Mouse (Mus musculus) liver, adult (tissue): Measurements from ENCODE around the gene Atp5h.

Experiments used
- GATA4 ChIP-seq: IDR thresholded peaks from 2 replicates; pipeline ENCODE4 v1.6.1; 2014; ENCODE audit warnings: mild to moderate bottlenecking, low read length; ENCODE audit not compliant: insufficient replicate concordance

Atp5h gene

DNA sequence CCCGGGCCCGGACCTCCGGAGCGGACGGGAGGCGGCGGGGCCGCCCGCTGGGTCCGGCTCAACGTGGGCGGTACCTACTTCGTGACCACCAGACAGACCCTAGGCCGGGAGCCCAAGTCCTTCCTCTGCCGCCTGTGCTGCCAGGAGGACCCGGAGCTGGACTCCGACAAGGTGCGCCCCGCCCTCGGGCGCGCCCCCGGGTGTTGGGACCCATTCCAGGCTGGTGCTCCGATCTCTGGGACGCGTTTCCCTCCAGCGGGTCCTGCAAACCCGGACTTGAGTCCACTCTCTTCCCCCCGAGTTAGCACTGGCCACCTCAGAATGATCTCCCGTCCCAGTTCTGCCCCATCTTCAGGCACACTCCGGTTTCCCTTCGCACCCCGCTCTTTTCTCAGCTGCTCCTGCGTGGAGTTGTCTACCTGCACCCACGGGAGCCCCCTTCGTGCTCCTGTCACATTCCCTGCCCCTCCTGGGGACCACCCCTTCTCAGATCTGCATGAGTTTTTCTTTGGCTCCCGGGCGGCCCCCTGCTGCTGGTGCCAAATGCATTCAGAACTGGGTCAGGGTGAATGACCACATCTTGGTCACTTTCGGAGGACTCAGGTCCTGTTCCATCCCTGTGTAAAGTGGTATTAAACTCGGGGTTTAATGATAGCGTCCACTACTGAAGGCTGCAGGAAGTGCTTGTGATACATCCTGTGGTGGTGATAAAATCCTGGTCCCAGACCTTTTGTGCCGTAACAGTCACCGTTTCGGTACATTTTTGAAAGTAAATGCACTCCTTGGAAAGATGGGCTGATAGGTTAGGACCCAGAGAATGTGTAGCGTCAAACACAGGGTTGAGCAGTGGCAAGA lies 801 bp upstream of the Atp5h start:
- no peak for TF ChIP-seq GATA4

DNA sequence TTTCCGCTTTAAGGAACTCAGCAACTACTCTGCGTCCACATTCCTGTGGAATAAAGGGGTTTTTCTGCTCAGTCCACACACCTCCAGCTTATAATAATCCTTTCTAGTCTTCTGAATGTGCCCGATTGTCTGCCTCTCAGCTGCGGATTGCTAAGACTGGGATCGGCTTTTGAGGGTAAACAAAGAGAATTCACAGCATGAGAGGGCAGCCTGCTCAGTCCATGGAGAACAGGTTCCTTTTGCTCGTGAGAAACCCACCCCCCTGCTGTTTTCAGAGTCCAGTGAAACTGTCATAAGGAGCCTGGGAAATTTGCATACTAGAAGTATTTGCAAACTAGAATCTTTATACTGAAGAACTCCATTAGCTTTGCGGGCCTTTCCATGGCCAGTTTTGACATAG lies 10.2 kb downstream of the Atp5h start:
- TF ChIP-seq GATA4 = no peak

DNA sequence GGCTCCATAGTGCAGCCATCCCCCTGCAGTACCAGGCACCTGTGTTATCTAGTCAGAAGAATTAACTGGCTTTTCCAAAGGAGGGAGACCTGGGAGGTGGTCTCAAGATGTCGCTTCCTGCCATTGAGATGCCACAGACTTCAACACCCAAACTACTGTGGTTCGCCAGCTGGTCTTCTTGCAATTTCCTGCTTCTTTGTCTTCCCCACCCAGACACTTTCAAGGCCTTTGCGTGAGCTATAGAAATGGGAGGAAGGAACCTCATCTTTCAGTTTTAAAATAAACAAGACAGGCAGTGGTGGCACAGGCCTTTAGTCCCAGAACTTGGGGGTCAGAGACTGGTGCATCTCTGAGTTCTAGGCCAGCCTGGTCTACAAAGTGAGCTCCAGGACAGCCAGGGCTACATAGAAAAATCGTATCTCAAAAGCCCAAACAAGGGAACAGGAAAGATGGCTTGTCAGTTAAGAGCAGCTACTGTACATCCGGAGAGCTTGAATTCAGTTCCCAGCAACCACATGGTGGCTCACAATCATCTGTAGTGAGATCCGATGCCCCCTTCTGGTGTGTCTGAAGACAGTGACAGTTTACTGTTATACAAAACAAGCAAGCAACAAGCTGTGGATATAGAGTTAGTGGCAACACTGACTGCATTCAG lies 11.4 kb downstream of the Atp5h start:
- no peak for TF ChIP-seq GATA4

DNA sequence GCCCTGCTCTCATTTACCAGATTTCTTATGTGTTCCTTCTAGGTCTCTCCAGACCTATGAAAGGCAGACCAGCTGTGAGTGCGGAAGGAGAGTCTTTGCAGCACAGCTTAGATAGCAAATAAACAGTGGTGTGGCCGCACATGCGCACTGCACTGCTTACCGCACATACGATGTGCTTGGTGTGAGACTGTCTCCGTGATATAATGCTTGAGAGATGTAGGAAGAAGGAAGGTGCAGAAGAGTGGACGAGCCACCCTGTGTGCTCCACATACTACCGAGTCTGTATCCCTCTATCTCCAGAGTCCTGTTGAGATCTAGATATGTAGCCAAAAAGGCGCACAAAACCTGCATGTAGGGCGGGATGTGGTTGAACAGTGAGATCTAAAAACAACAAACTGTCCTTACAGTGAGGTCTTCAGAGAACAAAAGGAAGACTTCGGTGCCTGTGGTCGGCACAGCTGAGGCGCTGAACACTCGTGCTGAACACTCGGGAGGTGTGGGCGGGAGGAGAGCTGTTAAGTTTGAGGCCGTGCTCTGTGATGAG lies 12.8 kb downstream of the Atp5h start:
- TF ChIP-seq GATA4 = no peak

DNA sequence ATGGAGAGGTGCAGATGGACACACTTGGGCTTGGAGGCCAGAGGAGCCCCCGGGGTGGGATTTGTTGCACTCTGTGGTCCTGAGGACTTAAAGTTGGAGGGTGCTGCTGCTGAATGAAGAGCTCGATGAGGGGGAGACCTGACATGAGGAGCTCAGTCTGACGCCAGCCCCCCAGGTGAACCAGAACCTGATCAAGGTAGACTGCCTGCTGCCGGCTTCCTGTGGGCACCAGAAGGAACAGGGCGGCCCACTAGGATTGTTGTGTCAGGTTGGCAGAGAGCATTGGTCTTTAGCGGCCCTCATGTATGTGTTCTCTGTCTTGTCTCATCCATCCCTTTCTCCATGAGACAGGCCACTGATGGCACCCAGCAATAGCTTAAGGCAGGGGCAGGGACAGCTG lies 14.0 kb downstream of the Atp5h start:
- no peak for TF ChIP-seq GATA4

DNA sequence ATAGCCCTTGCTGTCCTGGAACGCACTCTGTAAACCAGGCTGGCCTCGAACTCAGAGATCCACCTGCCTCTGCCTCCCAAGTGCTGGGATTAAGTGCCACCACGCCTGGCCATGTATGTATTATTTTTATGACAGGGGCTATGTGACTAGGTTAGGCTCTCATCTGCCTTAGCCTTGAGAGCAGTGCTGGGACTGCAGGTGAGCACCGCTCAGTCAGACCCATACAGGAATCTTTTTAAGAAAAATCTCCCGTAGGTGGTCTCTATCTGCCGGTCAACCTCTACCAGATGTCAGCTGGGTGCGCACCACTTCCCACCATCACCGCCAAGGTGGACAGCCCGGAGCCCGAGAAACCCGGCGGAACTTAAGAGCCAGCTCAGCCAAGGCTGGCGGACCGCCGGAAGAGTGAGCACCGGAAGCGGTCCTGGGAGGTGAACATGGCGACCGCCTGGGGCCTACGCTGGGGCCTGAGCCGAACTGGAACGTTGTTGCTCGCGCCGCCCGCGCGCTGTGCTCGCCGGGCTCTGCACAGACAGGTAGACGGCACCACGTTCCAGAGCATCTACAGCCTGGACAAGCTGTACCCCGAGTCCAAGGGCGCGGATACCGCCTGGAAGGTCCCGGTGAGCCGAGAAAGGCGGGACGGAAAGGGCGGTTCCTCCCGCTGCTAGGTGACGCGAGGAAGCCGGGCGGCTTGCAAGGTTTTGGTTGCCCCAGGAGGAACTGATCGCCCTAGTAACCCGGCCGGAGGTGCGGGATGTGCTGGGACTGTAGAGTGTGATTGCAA lies 16.2 kb downstream of the Atp5h start, which contains the start of gene Mrpl58:
TSS of gene Mrpl58 (plus strand) at position 415 of the 787 bp plus-strand sequence.
- TF ChIP-seq GATA4 = 0 out of 2 replicates have a peak, but pooled peaks have one; percentile 28

DNA sequence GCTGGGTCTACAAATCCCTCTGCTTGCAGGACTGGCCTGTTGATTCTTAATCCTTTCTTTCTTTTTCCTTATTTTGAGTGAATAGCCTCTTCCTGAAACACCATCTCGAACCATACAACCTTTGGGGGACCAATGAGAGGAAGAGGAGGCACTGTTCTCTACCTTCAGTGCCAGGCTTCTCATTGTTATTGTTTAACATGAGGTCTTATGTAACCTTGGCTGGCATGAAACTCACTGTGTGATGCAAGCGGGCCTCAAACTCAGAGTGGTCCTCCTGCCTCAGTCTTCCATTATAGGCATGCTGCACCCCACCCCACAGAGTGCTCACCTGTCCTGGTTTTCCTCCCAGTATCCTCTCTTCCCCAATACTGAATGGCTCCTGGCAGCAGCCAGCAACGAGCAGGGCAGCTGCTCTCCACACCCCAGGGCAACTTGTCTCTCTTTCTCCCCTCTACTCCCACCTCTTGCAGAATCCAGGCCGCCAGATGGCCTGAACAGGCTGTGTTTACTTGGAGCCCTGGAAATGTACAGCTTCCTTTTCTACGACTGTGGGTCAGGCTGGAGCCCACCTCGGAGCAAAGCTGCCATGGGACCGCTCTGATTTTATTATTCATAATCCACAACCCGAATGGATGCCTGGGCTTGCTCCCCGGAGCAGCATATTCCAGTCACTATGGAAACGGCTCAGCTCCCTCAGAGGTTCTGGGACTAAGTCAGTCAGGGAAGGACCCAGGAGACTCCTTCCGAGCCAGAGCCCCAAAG lies 19.0 kb downstream of the Atp5h start:
- TF ChIP-seq GATA4 = no peak

DNA sequence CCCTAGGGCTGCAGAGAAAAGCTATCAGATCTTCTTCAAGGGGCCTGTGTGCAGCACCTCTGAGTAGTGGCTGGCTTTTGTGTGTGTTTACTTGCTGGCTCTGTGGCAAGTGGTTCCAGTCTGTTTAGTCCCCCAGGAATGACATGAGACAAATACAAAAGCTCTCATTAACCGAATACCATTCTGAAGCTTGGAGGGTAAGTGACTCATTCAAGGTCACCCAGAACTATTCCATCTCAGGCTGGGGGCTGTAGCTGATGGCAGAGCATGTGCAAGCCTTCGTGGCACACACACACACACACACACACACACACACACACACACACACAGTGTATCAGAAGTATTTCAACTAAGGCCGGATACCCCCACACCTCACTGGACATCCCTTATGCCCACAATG lies 19.6 kb downstream of the Atp5h start:
- TF ChIP-seq GATA4 = no peak

DNA sequence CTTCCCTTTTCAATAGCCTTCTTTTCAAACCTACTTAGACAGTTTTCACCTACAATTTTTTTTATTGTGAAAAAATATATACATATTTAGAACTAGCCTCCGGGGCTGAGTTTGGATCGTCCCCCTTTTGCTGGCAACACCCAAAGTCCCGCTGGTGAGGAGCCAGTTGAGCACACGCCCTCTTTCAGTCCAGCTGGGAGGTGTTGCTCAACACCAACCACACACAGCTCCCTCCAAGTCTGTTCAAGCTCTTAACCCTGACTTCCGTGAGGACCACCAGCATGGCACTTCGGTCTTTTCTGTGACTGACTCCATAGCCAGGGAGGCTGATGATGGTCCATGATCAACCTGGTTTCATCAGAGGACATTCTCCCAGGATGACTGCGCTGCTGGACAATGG lies 21.7 kb downstream of the Atp5h start:
- TF ChIP-seq GATA4 = no peak

DNA sequence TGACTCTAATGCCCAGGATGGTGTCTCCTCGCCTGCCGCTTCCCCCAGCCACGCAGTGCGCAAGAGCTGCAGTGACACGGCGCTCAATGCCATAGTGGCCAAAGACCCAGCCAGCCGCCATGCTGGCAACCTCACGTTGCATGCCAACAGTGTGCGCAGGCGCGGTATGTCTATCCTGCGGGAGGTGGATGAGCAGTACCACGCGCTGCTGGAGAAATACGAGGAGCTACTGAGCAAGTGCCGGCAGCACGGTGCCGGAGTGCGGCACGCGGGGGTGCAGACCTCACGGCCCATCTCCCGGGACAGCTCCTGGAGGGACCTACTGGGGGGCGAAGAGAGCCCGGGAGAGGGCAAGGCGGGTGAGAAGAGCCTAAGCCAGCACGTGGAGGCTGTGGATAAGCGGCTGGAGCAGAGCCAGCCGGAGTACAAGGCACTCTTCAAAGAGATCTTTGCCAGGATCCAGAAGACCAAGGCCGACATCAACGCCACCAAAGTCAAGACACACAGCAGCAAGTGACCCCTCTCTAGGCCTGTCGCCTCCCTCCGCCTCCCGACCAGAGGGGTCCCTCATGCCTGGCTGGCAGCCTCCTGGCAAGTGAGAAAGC lies 25.9 kb downstream of the Atp5h start:
- no peak for TF ChIP-seq GATA4

DNA sequence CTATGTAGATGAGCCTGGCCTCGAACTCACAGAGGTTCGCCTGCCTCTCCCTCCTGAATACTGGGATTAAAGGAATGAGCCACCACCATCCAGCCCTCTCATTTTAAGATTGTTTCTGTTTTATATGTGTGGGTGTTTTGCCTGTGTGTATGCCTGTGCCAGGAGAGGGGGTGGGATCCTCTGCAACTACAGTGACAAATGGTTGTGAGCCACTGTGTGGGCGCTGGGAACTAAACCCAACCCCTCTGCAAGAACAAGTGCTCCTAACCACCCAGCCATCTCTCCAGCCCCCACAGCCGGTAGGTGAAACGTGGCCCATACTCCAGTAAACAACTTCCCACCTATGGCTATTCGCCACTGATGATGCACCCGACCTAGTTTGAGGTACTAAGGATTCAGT lies 28.4 kb downstream of the Atp5h start:
- no peak for TF ChIP-seq GATA4

DNA sequence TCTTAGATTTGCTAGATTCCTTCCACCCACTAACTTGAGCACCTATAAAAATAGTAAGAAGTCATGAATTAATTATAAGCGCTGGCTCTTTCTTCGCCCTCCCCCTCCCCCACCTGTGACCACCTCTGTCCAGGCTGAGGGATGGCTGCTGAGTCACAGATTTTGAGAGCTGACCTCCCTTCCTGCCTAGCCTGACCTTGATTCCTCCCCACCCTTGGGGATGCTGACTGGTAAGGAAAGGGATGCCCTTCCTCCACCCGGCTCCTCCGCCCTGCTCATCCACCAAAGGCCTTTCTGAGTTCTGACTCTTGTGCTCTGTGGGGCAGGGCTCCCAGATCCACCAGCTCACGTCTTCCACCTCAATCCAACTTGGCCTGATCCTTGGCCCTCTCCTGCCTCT lies 35.2 kb downstream of the Atp5h start:
- no peak for TF ChIP-seq GATA4

DNA sequence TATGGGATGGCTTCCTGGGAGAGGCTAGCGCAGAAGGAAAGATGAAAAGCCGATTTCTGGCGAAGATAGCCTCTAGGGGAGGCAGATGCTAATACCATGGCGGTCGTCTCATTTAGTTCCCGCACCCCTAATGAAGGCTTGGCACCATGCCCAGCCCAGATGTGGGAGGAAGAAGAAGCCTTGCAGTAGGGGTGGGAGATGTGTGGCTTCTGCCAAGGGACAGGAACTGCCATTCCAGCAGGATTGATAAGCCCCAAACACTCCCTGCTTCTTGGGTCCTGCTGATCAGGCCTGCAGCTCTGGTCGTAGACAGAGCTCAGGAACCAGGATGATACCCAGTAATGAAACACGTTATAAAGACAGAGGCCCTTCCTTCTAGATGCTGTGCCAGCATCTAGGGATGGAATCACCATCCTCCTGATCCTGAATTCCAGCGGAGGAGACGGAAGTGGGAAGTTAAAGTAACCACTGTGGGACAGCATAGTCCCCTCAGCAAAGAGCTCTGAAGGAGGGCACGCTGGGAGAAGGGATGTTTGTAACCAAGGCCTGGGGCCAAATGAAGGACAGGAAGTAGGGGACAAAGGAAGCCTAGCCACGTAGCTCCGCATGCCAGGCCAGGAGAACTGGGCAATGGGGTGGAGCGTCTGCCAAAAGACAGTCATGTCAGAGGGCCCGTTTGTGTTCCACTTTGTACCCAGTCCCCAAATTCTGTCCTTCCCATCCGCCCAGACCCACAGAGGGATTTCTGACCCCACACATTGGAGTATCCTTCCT lies 35.9 kb downstream of the Atp5h start:
- TF ChIP-seq GATA4 = no peak

DNA sequence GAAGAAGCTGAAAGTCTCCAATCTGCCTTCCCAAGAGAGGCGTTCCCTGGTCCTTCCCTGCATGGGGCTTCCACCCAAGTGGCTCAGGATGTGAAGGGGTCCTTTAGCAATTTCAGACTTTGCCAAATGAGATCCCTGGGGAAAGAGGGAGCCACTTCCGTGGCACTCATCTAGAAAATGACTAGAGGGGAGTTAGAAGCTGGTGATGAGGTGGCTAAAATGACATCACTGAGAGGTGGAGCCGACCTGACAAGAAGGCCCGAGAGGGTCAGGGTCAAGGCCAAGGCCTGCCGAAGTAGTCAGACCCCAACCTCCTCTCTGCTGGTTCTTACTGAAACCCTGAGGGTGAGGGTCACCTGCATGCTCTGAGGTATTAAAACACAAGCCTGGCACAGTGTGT lies 36.9 kb downstream of the Atp5h start:
- no peak for TF ChIP-seq GATA4
